Mouse (Mus musculus) kidney, adult 9 months (tissue): ENCODE data around the gene Ccr9.
"Not testable (repeated sequence)": the region's sequence is repeated elsewhere in the genome, so short reads cannot be mapped to it uniquely, and the experiment has no call there.

Experiments
- DNase-seq: peaks from one replicate; pipeline ENCODE4 v3.0.0; 2022

Gene Ccr9

GRCm38 (mm10) chr9:123678327-123679105 lies at the start of gene Ccr9, which contains the start of gene Slc6a20a:
Gene Ccr9, plus strand, starts transcription at chr9:123678439.
Gene Slc6a20a, minus strand, starts transcription at chr9:123678885.
- peak; percentile 81 for DNase-seq

- DNase-seq, result no peak
These were observed 46.6 kb upstream of the Ccr9 start for GRCm38 (mm10) chr9:123631666-123632065.

GRCm38 (mm10) chr9:123632281-123632680 lies 46.0 kb upstream of the Ccr9 start, which contains the start of gene Slc6a20b:
Gene Slc6a20b, minus strand, starts transcription at chr9:123632565.
- DNase-seq, result peak; percentile 89

- peak; percentile 84 for DNase-seq
These were observed 45.2 kb upstream of the Ccr9 start for GRCm38 (mm10) chr9:123632993-123633392.

- no peak for DNase-seq
These were observed 41.5 kb upstream of the Ccr9 start for GRCm38 (mm10) chr9:123636771-123637170.

GRCm38 (mm10) chr9:123638231-123638630 lies 40.0 kb upstream of the Ccr9 start:
- peak; percentile 70 for DNase-seq

- DNase-seq, result peak; percentile 91
These were observed 39.6 kb upstream of the Ccr9 start for GRCm38 (mm10) chr9:123638668-123639089.

GRCm38 (mm10) chr9:123640106-123640505 lies 38.1 kb upstream of the Ccr9 start:
- peak; percentile 85 for DNase-seq

GRCm38 (mm10) chr9:123649785-123650511 lies 28.3 kb upstream of the Ccr9 start:
- DNase-seq, result no peak

GRCm38 (mm10) chr9:123651369-123651768 lies 26.9 kb upstream of the Ccr9 start:
- no peak for DNase-seq

GRCm38 (mm10) chr9:123657457-123657856 lies 20.8 kb upstream of the Ccr9 start:
- no peak for DNase-seq

GRCm38 (mm10) chr9:123658981-123659380 lies 19.3 kb upstream of the Ccr9 start:
- no peak for DNase-seq

GRCm38 (mm10) chr9:123659986-123660676 lies 18.1 kb upstream of the Ccr9 start:
- DNase-seq, result not testable (repeated sequence)

GRCm38 (mm10) chr9:123665645-123666044 lies 12.6 kb upstream of the Ccr9 start:
- peak; percentile 64 for DNase-seq

GRCm38 (mm10) chr9:123679198-123679597 lies 959 bp downstream of the Ccr9 start:
- DNase-seq, result no peak

- no peak for DNase-seq
These were observed 5.5 kb downstream of the Ccr9 start for GRCm38 (mm10) chr9:123683704-123684103.

- no peak for DNase-seq
These were observed 8.0 kb downstream of the Ccr9 start for GRCm38 (mm10) chr9:123686206-123686605.

GRCm38 (mm10) chr9:123688227-123688626 lies 10.0 kb downstream of the Ccr9 start:
- DNase-seq, result no peak

- no peak for DNase-seq
These were observed 17.5 kb downstream of the Ccr9 start for GRCm38 (mm10) chr9:123695634-123696302.

- DNase-seq, result no peak
These were observed 23.6 kb downstream of the Ccr9 start for GRCm38 (mm10) chr9:123701822-123702221.

- DNase-seq, result peak; percentile 17
These were observed 31.0 kb downstream of the Ccr9 start for GRCm38 (mm10) chr9:123709226-123709625.

- peak; percentile 22 for DNase-seq
These were observed 34.9 kb downstream of the Ccr9 start for GRCm38 (mm10) chr9:123713111-123713510.

GRCm38 (mm10) chr9:123716301-123716700 lies 38.1 kb downstream of the Ccr9 start:
- DNase-seq, result peak; percentile 34
